Mouse (Mus musculus) A20 (cell line): ENCODE data around the gene Cnn1.
"Not testable (repeated sequence)": the region's sequence is repeated elsewhere in the genome, so short reads cannot be mapped to it uniquely, and the experiment has no call there.

Source experiments
- DNase-seq: peaks from one replicate; pipeline ENCODE4 v3.0.0-alpha.2; 2011; ENCODE audit warnings: low read depth, low spot score

The Cnn1 gene

DNA sequence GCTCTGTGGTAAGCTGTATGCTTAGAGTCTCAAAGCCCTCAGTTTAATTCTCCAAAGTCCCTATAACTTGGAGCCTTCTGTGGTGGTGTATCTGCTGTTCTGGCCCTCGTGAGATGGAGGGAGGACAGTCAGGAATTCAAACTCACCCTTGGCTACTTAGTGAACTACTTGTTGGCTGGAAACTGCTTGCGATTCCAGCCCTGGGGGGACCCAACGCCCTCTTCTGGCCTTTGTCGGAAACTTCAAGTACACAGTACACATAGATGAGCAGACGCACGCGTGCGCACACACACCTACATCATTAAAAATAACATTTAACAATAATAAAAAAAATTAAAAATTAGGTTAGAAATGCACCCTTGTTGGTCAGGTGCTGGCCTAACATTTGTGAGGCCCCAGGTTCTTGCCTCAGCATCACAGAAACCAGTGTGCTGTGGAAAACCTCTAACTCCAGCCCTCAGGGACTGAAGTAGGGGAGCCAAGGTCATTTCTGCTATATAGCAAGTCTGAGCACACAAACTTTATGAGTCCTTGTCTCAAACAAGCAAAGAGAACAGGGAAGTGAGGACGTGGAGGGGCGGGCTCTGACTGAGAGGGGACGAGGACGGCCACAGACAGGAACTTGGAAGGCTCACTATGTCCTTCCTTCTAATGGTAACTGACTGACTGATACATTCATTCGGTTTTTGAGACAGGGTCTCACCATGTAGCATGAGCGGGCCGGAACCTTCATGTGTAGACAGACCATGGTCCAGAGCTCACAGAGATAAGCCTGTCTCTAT lies 26.4 kb downstream of the Cnn1 start:
- DNase-seq: no peak

GRCm38 (mm10) chr9:22131226-22131981 lies 32.4 kb downstream of the Cnn1 start:
- no peak for DNase-seq

- no peak for DNase-seq
Observed at GRCm38 (mm10) chr9:22132220-22132619, 33.2 kb downstream of the Cnn1 start.

DNA sequence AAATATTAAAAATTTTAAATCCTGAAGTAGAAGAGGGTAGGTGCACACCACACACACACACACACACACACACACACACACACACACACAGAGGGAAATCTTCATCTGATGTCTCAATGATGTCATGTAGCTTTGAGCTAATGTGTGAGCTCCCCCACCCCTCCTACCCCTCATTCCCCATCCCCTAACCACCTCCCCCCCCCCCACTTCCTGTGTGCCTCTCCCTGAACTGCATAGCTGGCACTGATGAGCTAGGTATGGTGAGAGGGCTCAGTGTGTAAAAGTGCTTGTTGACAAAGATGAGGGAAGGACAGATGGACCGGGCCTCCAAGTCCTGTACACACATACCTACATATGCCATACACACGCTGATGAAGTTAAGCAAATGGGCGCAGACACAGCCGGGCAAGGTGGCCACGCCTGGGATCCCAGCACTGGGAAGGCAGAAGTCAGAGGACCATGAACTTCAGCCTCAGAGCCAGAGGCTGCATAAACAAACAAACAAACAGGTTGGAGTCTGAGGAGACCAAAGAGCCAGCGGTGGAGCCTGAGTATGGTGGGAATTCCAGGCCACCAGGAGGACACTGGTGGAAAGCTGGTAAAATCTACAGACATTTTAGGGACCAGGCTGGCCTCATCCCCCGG lies 35.4 kb downstream of the Cnn1 start:
- no peak for DNase-seq

- no peak for DNase-seq
Observed at GRCm38 (mm10) chr9:22134988-22135643, 36.1 kb downstream of the Cnn1 start.

DNA sequence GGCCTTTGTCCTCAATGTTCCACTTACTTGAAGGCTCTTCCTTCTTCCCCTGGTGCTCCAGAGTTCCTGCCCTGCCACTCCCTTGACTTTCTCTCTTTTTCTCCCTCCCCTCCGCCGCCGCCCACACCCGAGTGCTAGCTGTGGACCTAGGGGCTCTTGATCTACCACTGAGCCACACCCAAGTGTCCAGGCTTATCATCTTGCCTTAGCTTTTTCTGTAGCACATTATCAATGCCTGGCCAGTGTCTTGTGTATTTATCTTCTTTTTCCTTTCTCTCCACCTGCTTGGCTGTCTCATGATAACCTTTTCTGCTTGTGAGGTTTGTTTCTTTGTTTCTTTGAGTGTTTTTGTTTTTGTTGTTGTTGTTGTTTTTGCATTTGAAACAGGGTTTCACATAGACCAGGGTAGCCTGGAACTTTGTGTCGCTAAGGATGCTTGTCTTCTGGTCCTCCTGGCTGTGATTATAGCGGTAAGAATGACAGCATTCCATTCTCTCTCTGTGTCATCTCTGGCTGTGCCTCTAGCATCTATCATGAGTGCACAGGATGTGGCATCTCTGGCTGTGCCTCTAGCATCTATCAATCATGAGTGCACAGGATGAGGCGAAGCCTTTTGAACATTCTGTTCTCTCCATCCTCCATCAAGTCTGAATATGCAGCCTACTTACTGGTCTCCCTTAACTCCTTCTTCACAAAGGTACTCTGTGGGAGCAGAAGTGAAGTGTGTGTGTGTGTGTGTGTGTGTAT lies 36.8 kb downstream of the Cnn1 start, which contains the start of gene Acp5:
Acp5 (minus strand) TSS at position 68 of the 747 bp plus-strand sequence.
- DNase-seq: no peak

DNA sequence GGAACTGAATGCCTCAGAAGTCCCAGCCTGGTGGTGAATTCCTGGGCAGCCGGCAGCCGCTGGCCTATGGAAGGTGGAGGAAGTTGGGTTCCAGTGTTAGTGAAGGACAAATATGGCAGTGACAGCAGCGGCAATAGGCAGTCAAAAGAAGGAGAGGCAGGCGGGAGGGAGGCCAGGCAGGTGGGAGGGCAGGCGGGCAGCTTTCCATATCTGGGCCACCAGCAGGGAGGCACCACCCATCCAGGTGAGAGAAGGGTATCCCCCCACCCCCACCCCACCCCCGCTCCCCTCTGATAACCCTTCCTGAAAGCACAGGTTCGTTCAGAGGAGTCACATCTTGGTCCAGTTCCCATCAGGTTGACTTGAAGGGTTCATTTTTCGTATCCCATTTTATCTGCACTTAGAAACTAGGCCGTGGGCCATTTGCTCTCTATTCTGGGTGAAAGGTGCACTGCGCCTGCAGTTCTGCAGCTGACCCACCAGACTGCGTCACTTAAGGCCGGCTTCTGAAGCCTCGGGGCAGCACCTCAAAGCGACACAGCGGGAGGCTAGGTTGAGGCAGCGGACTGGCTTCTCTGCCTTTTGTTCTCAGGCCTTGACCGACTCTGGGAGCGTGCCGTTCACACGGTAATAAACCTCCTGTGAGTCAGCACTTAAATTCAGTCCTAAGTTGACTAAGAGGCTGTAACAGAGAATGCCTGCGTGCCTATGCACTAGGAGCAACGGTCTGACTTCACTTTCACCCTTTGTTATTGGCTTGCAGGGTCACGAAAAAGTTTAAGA lies 37.9 kb downstream of the Cnn1 start:
- no peak for DNase-seq

- peak; percentile 29 for DNase-seq
Observed at GRCm38 (mm10) chr9:22138480-22138879, 39.5 kb downstream of the Cnn1 start.

DNA sequence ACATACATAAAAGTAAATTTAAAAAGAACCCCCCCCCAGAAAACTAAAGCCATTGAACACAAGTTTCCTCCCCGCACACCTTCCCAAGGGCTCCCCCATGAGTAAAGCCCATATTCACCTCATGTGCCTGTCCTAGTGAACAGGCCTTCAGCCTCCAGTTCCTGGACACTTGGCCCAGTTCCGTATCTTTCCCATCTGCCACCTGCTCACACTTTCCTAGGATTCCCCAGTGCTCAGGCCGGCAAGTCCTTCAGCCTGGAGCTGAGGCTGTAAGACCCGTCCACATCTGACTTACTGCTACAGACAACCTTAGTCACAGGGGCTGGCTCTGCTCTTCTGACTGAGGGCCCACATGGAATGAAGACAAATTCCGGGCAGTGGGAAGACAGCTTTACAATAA lies 40.7 kb downstream of the Cnn1 start:
- no peak for DNase-seq

GRCm38 (mm10) chr9:22143108-22144037 lies 44.4 kb downstream of the Cnn1 start:
- peak; percentile 86 for DNase-seq

- peak; percentile 29 for DNase-seq
Observed at GRCm38 (mm10) chr9:22144304-22144965, 45.4 kb downstream of the Cnn1 start.

DNA sequence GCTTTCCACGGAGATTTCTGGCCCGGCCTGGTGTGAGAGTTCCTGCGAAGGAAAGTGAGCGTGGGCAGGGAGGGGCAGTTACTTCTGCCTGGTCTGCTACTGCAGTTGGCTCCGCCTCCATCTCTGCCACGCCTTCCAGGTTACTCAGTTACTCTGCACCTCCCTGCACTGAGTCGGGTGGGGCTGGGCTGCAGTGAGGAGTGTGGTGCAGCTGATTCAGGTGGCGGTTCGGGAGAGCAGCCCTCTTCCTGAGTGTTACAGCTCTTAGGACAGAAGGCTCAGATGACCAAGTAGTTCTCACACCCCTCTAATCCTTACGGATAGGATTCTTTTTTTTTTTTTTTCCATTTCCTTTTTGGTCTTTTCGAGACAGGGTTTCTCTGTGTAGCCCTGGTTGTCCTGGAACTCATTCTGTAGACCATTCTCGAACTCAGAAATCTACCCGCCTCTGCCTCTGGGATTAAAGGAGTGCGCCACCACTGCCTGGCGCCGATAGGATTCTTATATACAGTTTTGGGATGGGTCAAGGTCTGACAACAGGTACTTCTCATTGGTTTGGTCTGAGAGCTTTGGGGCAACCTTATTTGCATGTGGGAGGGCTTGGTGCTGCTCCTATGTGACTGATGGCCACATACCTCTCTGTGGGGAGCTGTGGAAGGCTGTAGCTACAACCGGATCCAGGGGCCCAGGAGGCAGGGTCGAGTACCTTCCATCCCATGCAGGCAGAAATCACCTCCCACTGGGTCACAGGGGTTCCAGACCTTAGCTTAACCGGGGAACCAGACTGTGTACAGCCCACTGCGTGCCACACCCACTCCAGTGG lies 50.6 kb downstream of the Cnn1 start:
- peak; percentile 74 for DNase-seq

DNA sequence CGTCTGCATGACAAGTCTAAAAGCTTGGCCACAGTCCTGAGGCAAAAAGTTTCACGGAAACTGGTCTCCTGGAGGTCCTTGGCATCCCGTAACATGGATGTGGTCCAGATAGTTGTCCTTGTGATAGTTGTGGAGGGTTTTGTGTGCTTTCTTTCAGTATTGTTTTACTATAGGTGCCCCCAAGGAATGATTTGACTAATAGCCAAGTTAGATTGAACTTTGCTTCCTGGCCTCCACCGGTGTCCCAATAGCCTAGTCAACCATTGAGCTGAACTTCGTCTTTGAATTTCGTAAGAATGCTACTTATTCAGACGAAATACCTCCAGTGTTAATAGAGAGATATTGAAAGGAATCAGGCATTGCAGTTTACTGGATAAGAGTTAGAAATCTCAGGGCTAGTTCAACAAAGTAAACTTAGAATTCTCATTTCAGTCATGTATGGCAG lies 51.3 kb downstream of the Cnn1 start:
- DNase-seq: not testable (repeated sequence)

GRCm38 (mm10) chr9:22150946-22151345 lies 51.9 kb downstream of the Cnn1 start:
- no peak for DNase-seq

DNA sequence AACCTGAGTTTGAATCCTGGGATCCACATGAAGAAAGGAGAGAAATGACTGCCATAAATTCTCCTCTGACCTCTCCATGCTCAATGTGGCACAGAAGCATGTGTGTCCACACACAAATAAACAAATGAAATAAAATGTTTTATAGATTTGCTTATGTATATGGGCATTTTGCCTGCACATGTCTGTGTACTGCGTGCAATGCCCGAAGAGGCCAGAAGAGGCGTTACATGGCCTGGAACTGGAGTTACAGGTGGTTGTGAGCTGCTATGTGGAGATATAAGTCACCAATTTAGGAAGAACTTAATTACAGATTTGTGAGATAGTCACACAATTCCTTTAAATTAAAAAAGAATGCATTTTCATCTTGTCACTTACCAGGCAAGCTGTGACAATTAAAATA lies 54.8 kb downstream of the Cnn1 start:
- DNase-seq: peak; percentile 19

GRCm38 (mm10) chr9:22155614-22156013 lies 56.6 kb downstream of the Cnn1 start:
- peak; percentile 71 for DNase-seq

- peak; percentile 94 for DNase-seq
Observed at GRCm38 (mm10) chr9:22156497-22157245, 57.7 kb downstream of the Cnn1 start, which contains the start of gene Pigyl. Gene Pigyl (plus strand): TSS chr9:22156846.
